Mouse (Mus musculus): ENCODE measurements around the gene Per2.

- no peak for TF ChIP-seq CTCF (IDR thresholded peaks at IDR 0.05; ENCODE audit: extremely low read depth, insufficient read depth, insufficient read length, insufficient replicate concordance)
- TF ChIP-seq POLR2A (IDR thresholded peaks at IDR 0.05; ENCODE audit: low read depth, low read length): no peak
These were observed 3.4 kb downstream of the Per2 start for GRCm38 (mm10) chr1:91455661-91456161.

All from spleen, adult 2 months (tissue).